Mouse (Mus musculus) heart, embryonic 16.5 days (tissue): Measurements from ENCODE around the gene Fbxl3. TPM values are rescaled to one million over a fixed set of nuclear protein-coding genes. Genes with fewer than 3 reads are reported as not detected.

Experiments
- ATAC-seq: fragments of 200-750 bp; cut with Nextera tagmentation; replicated peaks from 2 replicates; pipeline ENCODE4 v1.8.0; 2017; ENCODE audit warnings: moderate number of reproducible peaks; ENCODE audit not compliant: insufficient read depth, low FRiP score; ENCODE audit errors: extremely low read depth
- H3K27ac ChIP-seq: fragments of 300-500 bp; sonication (generic); 2 replicates; pipeline ENCODE4 v1.5.1; 2014; ENCODE audit warnings: mild to moderate bottlenecking, low read length, control low read depth, moderate library complexity
- H3K27me3 ChIP-seq: fragments of 300-500 bp; sonication (generic); 2 replicates; pipeline ENCODE4 v1.6.1; 2014; ENCODE audit warnings: low read length, mixed read lengths; ENCODE audit not compliant: control insufficient read depth, insufficient read depth
- H3K36me3 ChIP-seq: fragments of 300-500 bp; sonication (generic); 2 replicates; pipeline ENCODE4 v1.6.1; 2014; ENCODE audit not compliant: control insufficient read depth, insufficient read depth
- H3K4me1 ChIP-seq: fragments of 300-500 bp; sonication (generic); 2 replicates; pipeline ENCODE4 v1.6.1; 2014; ENCODE audit warnings: low read length, mixed read lengths; ENCODE audit not compliant: control insufficient read depth, insufficient read depth
- H3K4me2 ChIP-seq: fragments of 300-500 bp; sonication (generic); 2 replicates; pipeline ENCODE4 v1.6.1; 2014; ENCODE audit warnings: low read depth, mild to moderate bottlenecking, control low read depth, low read length
- H3K4me3 ChIP-seq: fragments of 300-500 bp; sonication (generic); 2 replicates; pipeline ENCODE4 v1.5.1; 2014; ENCODE audit warnings: mild to moderate bottlenecking, control low read depth, low read length
- H3K9ac ChIP-seq: fragments of 300-500 bp; sonication (generic); 2 replicates; pipeline ENCODE4 v1.6.1; 2014; ENCODE audit warnings: low read length, control low read depth
- H3K9me3 ChIP-seq: fragments of 300-500 bp; sonication (generic); replicated peaks from 2 replicates; pipeline ENCODE4 v1.6.1; 2016; ENCODE audit warnings: low read length; ENCODE audit not compliant: control insufficient read depth
- WGBS: fragments of 180-500 bp; shearing (Covaris S2); extraction: QIAGEN DNeasy Blood & Tissue Kit; methylation state at CpG from one replicate; pipeline ENCODE4 v1.1.7; 2014; 5-methylcytosine and 5-hydroxymethylcytosine counted together
- polyA plus RNA-seq: library from polyadenylated mRNA; unstranded; fragments of >200 nt; fragmentation: Nextera tagmentation; extraction: Ambion mirVana; gene quantifications from 2 replicates; pipeline ENCODE4 v1.2.1, GENCODE M21; 2015

Gene Fbxl3
- polyA plus RNA-seq, 1 experiment from 2014 or later: 19.0 TPM

DNA sequence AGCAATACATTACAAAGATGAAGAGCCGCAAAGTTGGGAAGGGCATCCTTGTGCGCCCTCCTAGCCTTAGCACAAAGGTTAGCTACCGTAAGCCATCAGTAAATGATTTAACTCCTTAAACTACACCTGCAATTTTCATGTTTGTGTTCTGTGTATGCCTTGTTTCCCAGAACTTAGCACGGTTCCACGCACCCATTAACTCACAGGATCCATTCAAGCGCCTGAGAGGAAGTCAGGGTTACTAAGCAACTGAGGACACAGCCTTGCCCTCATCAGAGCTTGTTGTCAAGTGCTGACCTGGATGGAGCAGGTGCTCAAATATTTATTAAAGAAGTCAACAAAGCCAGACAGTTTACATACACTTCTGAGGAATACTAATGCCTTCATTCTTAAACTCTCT lies 2.9 kb upstream of the Fbxl3 start:
- Histone ChIP-seq H3K4me1 (peaks cover 6% of the 10 kb centered on the region), H3K4me2 (no peak overlapping the region), H3K9ac (no peak overlapping the region), H3K9me3 (no peaks in the 10 kb centered on the region), H3K27ac (no peak overlapping the region), H3K36me3 (no peaks in the 10 kb centered on the region), H3K4me3 (no peak overlapping the region), H3K27me3 (no peaks in the 10 kb centered on the region)
- 67% methylated on average over 6 of the region's 6 CpGs for WGBS
- ATAC-seq: no peak

- Histone ChIP-seq H3K9ac (no peak overlapping the region), H3K4me3 (no peak overlapping the region), H3K4me1 (peaks cover 11% of the 10 kb centered on the region), H3K9me3 (no peaks in the 10 kb centered on the region), H3K4me2 (no peak overlapping the region), H3K27me3 (no peaks in the 10 kb centered on the region), H3K36me3 (no peaks in the 10 kb centered on the region), H3K27ac (no peak overlapping the region)
- WGBS: 64% methylated on average over 3 of the region's 3 CpGs
- ATAC-seq: no peak
These were observed 1.8 kb upstream of the Fbxl3 start for GRCm38 (mm10) chr14:103101171-103101570.

DNA sequence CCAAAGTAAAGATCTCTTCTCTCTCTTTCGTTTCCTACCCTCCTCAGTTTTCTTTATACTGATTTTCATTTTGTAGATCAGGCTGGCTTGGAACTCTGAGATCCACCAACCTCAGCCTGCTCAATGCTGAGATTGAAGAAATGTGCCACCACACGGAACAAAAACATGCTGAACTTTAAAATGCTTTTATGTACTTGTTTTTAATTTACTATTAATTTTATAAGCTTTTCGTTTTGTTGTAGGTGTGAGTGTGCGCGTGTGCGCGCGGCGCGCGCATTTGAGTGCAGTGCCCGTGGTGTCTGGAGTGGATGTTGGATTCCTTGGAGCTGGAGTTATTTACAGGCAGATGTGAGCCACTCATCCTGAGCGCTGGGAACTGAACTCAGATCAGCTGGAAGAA lies 930 bp upstream of the Fbxl3 start:
- Histone ChIP-seq H3K4me3 (no peak overlapping the region; the same call in 1 of the 2 replicates), H3K9ac (no peak overlapping the region), H3K4me1 (peaks cover 11% of the 10 kb centered on the region), H3K27me3 (no peaks in the 10 kb centered on the region), H3K36me3 (peaks cover under 1% of the 10 kb centered on the region; the same call in 1 of the 2 replicates), H3K4me2 (peak overlapping the region; percentile 70), H3K27ac (no peak overlapping the region), H3K9me3 (no peaks in the 10 kb centered on the region)
- no peak for ATAC-seq
- 78% methylated on average over 13 of the region's 13 CpGs for WGBS

GRCm38 (mm10) chr14:103098587-103099235 lies 655 bp downstream of the Fbxl3 start:
- H3K27ac ChIP-seq: peak overlapping the region; percentile 98
- WGBS: under 1% methylated on average over 63 of the region's 86 CpGs
- peak overlapping the region; percentile 70 for H3K4me2 ChIP-seq
- H3K9ac ChIP-seq: peak overlapping the region; percentile 99
- no peaks in the 10 kb centered on the region for H3K27me3 ChIP-seq
- peak overlapping the region; percentile 93 for H3K4me3 ChIP-seq
- H3K9me3 ChIP-seq: no peaks in the 10 kb centered on the region
- ATAC-seq: peak; percentile 87
- peaks cover 13% of the 10 kb centered on the region for H3K4me1 ChIP-seq
- H3K36me3 ChIP-seq: peaks cover 5% of the 10 kb centered on the region; the same call in 1 of the 2 replicates

- ATAC-seq: no peak
- Histone ChIP-seq H3K4me2 (peak overlapping the region; percentile 66), H3K9me3 (no peaks in the 10 kb centered on the region), H3K9ac (peak overlapping the region; percentile 99), H3K27me3 (no peaks in the 10 kb centered on the region), H3K27ac (peak overlapping the region; percentile 98; the same call in 1 of the 2 replicates), H3K4me1 (peaks cover 16% of the 10 kb centered on the region), H3K36me3 (peaks cover 5% of the 10 kb centered on the region; the same call in 1 of the 2 replicates), H3K4me3 (peak overlapping the region; percentile 93)
- 0% methylated on average over 2 of the region's 2 CpGs for WGBS
These were observed 1.2 kb downstream of the Fbxl3 start for GRCm38 (mm10) chr14:103098213-103098586.

DNA sequence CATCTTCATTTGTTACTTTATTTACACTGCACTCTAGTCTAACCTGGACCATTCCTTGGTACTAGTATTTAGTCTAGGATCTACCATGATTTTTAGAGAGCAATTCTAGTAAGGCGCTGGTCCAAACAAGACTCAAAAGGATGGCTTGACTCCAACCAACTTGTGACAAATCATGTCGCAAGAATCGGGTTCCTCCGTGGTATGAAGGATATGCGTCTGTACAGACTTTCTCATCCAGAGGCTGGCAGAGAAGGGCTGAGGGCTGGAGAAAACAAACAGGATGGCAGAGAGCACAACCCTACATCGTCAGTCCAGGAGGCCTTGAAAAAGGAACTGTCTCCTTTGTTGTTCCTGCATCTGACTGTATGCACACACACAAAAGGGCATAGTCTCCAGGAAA lies 2.7 kb downstream of the Fbxl3 start:
- no peak overlapping the region; the same call in 1 of the 2 replicates for H3K4me2 ChIP-seq
- ATAC-seq: no peak

GRCm38 (mm10) chr14:103095826-103096225 lies 3.5 kb downstream of the Fbxl3 start:
- no peak for ATAC-seq
- Histone ChIP-seq H3K27ac (no peak overlapping the region), H3K27me3 (no peaks in the 10 kb centered on the region), H3K4me2 (no peak overlapping the region), H3K9ac (no peak overlapping the region), H3K4me3 (no peak overlapping the region), H3K36me3 (peaks cover 9% of the 10 kb centered on the region), H3K4me1 (peaks cover 21% of the 10 kb centered on the region), H3K9me3 (no peaks in the 10 kb centered on the region)
- 90% methylated on average over 8 of the region's 8 CpGs for WGBS

More for the DNA sequence above, 2.7 kb downstream of the Fbxl3 start:
- Histone ChIP-seq H3K4me1 (peaks cover 21% of the 10 kb centered on the region), H3K4me3 (no peak overlapping the region), H3K9ac (no peak overlapping the region), H3K27me3 (no peaks in the 10 kb centered on the region), H3K27ac (no peak overlapping the region), H3K36me3 (peaks cover 7% of the 10 kb centered on the region), H3K9me3 (no peaks in the 10 kb centered on the region)
- WGBS: 69% methylated on average over 6 of the region's 6 CpGs

DNA sequence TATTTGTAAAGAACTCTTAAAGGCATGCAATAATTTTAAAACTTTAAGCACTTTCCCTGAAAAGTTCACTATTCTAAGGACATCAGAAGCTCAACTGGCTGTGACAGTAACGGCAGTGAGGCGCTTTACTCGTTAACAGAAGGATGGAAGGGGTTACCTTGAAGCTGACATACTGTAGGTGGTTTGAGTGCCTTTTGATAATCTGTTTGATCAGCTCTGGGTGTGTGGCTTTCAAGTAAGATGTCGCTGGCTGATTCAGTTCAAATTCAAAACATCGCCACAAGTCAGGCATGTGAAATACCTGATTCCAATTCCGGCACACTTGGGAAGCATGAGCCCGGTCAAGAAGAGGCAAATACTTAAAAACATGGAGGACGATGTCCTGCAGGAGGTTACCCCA lies 4.3 kb downstream of the Fbxl3 start:
- Histone ChIP-seq H3K4me3 (no peak overlapping the region), H3K9ac (no peak overlapping the region), H3K27me3 (no peaks in the 10 kb centered on the region), H3K36me3 (peaks cover 11% of the 10 kb centered on the region), H3K9me3 (no peaks in the 10 kb centered on the region), H3K4me1 (peaks cover 21% of the 10 kb centered on the region), H3K4me2 (no peak overlapping the region), H3K27ac (no peak overlapping the region)
- ATAC-seq: no peak
- WGBS: 87% methylated on average over 8 of the region's 8 CpGs

GRCm38 (mm10) chr14:103093670-103094069 lies 5.7 kb downstream of the Fbxl3 start:
- 48% methylated on average over 4 of the region's 4 CpGs for WGBS
- Histone ChIP-seq H3K36me3 (peaks cover 15% of the 10 kb centered on the region), H3K9me3 (no peaks in the 10 kb centered on the region), H3K9ac (0 out of 2 replicates have a peak overlapping the region, but pooled peaks have one; percentile 15), H3K27ac (no peak overlapping the region), H3K27me3 (no peaks in the 10 kb centered on the region), H3K4me3 (no peak overlapping the region), H3K4me2 (no peak overlapping the region), H3K4me1 (peaks cover 21% of the 10 kb centered on the region)
- ATAC-seq: no peak
